Mouse (Mus musculus) ES-E14 (cell line): ENCODE measurements at regions not wholly inside any gene's neighbourhood (a gene's known extent, or its start where the extent isn't known, plus 50 kb on each side); places are given as distances from the start of the nearest gene placed in this dataset.

Source experiments
- CHD2 ChIP-seq: IDR thresholded peaks from 2 replicates; pipeline ENCODE4 v1.6.1; 2014; ENCODE audit warnings: mild to moderate bottlenecking, low read depth, low read length, inconsistent platforms
- MAFK ChIP-seq: IDR thresholded peaks from 2 replicates; pipeline ENCODE4 v1.6.1; 2014; ENCODE audit warnings: mild to moderate bottlenecking, low read depth, low read length, inconsistent platforms; ENCODE audit not compliant: insufficient read depth
- ZC3H11A ChIP-seq: IDR thresholded peaks from 2 replicates; pipeline ENCODE4 v1.6.1; 2012; ENCODE audit warnings: low read depth, mild to moderate bottlenecking, inconsistent platforms, low read length, borderline replicate concordance
- ZNF384 ChIP-seq: IDR thresholded peaks from 2 replicates; pipeline ENCODE4 v1.6.1; 2012; ENCODE audit warnings: low read depth, low read length, inconsistent platforms

GRCm38 (mm10) chr17:47267843-47268242 lies 100.8 kb upstream of the Mrps10 start:
- TF ChIP-seq ZNF384 (no peak), CHD2 (no peak), MAFK (no peak), ZC3H11A (no peak)
